Mouse (Mus musculus) liver, embryonic 12.5 days (tissue): ENCODE results near the gene Vstm2l. TPM values are rescaled to one million over a fixed set of nuclear protein-coding genes. Genes with fewer than 3 reads are reported as not detected.

ENCODE experiments used
- polyA plus RNA-seq: library from polyadenylated mRNA; unstranded; fragments of >200 nt; fragmentation: Nextera tagmentation; extraction: Ambion mirVana; gene quantifications from 2 replicates; pipeline ENCODE4 v1.2.1, GENCODE M21; 2016

Vstm2l gene
- polyA plus RNA-seq, 1 experiment from 2014 or later = not detected

Other genes with a start within 250 kb of the Vstm2l start
- gene Ctnnbl1, start 177.3 kb upstream of the Vstm2l start, polyA plus RNA-seq = 35.7 and 39.0 TPM in 2 replicates
- gene Tti1, start 113.8 kb downstream of the Vstm2l start, polyA plus RNA-seq = 21.8 and 22.2 TPM in 2 replicates
- 40.4 and 42.5 TPM in 2 replicates for gene Rprd1b, start 113.8 kb downstream of the Vstm2l start, polyA plus RNA-seq
- gene Tgm2, start 231.8 kb downstream of the Vstm2l start, polyA plus RNA-seq = 69.4 and 69.9 TPM in 2 replicates